Mouse (Mus musculus) brown adipose tissue, adult 24 weeks (tissue): ENCODE data around the gene Dennd5a. TPM values are rescaled to one million over a fixed set of nuclear protein-coding genes. Genes with fewer than 3 reads are reported as not detected.
A peak's percentile ranks its signal among the peaks of the same experiment; 100 is the strongest.
"Not testable (repeated sequence)": the region's sequence is repeated elsewhere in the genome, so short reads cannot be mapped to it uniquely, and the experiment has no call there.

Experiments
- H3K27ac ChIP-seq: fragments of 200-500 bp; replicated peaks from 2 replicates; pipeline ENCODE4 v1.5.1; 2012; ENCODE audit warnings: low read depth, mild to moderate bottlenecking, low read length
- H3K4me1 ChIP-seq: fragments of 200-500 bp; 2 replicates; pipeline ENCODE4 v1.6.1; 2012; ENCODE audit warnings: low read length, mixed read lengths; ENCODE audit not compliant: control insufficient read depth, insufficient read depth, insufficient read length
- H3K4me3 ChIP-seq: fragments of 200-500 bp; 2 replicates; pipeline ENCODE4 v1.5.1; 2012; ENCODE audit warnings: low read depth, mild to moderate bottlenecking, low read length, moderate library complexity; ENCODE audit not compliant: insufficient read depth
- polyA plus RNA-seq: library from polyadenylated mRNA; stranded (reverse); fragments of >200 nt; gene quantifications from 2 replicates; pipeline ENCODE4 v1.2.4, GENCODE M21; 2012; ENCODE audit not compliant: missing spikeins, insufficient read depth, insufficient read length

Dennd5a gene
- polyA plus RNA-seq, result 94.7 and 95.4 TPM in 2 replicates

DNA sequence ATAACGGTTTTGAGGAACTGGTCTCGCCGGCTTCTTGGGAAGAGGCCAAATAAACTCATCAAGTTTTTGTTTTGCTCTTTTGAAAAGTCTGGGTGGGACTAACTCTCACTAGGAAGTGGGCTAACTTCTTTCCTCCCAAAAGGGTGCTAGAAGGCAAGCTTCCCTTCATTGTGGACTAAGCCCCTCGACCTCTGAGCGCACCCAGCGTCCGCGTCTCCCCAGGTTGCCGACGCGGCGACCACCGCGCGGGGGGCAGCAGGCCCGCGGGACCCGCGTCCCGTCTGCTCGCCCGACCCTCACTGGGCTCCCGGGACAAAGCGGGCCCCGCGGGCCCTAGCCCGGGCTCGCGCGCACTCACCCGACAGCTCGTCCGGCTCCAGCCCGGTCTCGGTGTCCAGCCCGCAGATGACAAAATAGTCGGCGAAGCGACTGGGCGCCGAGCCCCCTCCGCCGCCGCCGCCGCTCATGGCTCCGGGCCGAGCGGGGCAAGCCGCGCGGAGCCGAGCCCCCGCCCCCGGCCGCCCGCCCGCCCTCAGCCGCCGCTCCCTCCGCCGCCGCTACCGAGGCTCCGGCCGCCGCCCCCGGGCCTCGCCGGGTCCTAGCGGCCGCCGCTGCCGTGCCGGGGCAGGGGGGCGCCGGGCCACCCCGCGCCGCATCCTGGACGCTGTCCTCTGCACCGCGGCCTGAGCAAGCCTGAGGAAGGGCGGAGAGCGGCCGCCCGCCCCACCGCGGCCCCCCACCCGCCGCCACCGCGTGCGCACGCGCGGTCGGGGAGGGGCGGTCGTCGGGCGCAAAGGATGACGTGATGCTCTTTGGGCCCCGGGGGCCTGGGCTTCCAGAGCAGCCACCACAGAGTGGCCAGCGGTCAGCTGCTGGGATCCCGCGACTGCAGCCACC lies at the start of gene Dennd5a:
Dennd5a (minus strand) TSS at position 755 of the 897 bp plus-strand sequence.
- peak within 1 kb of the TSS; percentile 90 for H3K27ac ChIP-seq
- H3K4me3 ChIP-seq, result peak within 1 kb of the TSS; percentile 79
- H3K4me1 ChIP-seq, result peaks cover 4% of the 10 kb centered on the region; the same call in 1 of the 2 replicates

DNA sequence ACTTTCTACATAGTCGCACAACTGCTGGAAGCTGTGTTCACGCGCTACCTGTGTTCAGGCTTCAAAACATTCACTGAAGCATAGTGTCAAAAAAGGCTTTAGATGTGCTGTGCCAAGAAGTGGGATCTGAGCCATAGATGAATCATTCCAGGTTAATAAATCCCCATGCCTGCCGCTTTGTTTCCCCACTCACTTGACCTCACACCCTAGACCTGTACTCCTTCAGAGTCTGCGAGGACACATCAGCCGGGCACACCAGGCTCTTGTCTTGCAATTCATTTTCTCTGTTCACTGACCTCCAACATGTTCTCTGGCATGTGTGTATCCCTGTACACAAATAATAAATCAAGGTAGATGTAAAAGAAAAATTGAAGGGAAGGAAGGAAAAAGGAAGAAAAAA lies 48.8 kb upstream of the Dennd5a start:
- H3K4me3 ChIP-seq, result no peak overlapping the region
- H3K27ac ChIP-seq, result no peak overlapping the region
- H3K4me1 ChIP-seq, result no peaks in the 10 kb centered on the region

GRCm38 (mm10) chr7:110008513-110008912 lies 48.2 kb upstream of the Dennd5a start:
- H3K4me3 ChIP-seq, result no peak overlapping the region
- no peaks in the 10 kb centered on the region for H3K4me1 ChIP-seq
- no peak overlapping the region for H3K27ac ChIP-seq

DNA sequence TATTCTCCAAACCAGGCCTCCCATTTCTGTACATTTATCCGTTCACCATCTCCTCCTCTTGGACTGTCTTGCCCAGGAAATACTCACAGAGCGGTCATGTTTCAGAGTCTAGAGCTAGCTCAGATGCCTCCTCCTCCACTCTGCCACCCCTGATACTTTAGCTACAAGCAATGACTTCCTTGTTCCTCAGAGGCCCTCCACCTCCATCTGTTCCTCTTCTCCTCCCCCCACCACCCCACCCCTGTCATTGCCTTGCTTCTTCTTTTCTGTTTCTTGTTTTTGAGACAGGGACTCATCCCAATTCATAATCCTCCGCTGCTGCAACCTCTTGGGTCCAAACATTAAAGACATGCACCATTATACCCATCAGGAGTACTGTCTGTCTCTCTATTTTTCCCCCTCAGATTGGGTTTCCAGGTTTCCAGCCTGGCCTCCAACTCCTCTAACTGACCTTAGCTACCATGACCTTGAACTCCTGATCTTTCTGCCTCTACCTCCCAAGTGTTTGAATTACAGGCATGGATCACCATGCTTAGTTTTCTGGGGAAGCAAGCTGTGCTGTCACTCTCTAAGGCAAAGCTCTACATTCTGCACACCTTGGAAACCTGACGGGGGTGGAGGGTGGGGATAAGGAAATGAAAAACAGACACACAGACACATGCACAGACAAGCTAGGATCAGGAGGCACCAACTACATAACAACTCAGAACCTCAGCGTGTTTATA lies 46.4 kb upstream of the Dennd5a start:
- no peaks in the 10 kb centered on the region; the same call in 1 of the 2 replicates for H3K4me1 ChIP-seq
- H3K27ac ChIP-seq, result peak overlapping the region; percentile 17; the same call in 1 of the 2 replicates
- no peak overlapping the region; the same call in 1 of the 2 replicates for H3K4me3 ChIP-seq

DNA sequence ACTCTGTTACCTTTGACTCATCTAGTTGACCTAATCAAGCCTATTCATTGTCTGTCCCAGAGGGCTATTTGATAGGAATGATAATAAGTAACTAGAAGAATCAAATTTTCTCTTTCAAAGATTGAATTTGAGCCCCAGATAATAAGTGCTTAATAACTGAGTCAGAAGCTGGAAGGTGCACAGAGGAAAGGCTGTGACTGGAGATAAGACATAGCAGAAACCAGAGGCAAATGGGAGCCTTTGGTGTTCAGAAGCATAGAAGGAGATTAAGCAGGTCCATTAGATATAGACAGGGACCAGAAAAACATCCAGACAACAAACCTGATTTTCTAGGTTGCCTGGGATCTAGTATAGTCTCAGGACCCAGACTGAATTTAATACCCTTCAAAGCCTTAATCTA lies 45.7 kb upstream of the Dennd5a start:
- Histone ChIP-seq H3K4me3 (no peak overlapping the region), H3K4me1 (no peaks in the 10 kb centered on the region; the same call in 1 of the 2 replicates), H3K27ac (no peak overlapping the region)

GRCm38 (mm10) chr7:110002968-110003367 lies 42.7 kb upstream of the Dennd5a start:
- Histone ChIP-seq H3K4me1 (no peaks in the 10 kb centered on the region; the same call in 1 of the 2 replicates), H3K27ac (no peak overlapping the region), H3K4me3 (peak overlapping the region; percentile 23)

DNA sequence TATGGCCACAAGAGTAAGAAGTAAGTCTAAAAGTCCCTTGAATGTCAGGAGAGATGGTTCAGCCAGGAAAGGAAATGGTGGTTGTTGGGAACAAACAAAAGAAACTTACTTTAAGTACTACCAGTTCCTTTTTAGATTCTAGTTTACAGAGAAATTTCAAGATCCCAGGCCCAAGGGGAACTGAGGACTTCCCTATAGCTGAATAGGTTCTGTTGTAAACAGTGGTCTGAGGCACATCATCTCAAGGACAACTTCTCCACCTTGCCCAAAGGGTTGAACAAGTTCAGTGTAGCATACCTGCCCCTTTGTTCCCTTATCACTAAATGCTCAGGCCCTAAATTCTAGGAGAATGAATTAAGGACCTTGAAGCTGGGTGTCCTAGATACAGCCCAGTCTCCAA lies 41.8 kb upstream of the Dennd5a start:
- Histone ChIP-seq H3K4me3 (no peak overlapping the region), H3K27ac (no peak overlapping the region), H3K4me1 (no peaks in the 10 kb centered on the region; the same call in 1 of the 2 replicates)

DNA sequence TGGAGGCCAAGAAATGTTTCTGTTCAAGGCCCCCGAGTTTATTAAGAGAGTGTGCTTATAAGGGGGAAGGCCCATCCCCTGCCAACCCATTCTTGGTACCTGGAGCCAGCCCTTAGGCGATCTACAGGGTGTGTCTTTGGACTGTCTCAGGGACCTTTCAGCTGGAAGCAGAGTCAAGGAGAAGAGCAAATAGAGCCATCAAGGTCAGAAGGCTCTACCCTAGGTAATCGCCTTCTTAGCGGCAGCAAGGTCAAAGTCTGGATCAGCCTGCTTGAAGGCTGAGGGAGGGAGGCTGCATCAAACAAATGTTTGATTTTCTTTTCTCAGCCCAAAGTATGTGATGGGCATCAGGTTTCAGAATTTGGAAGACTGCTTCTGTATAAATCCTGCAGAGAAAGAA lies 38.1 kb upstream of the Dennd5a start:
- H3K4me3 ChIP-seq, result no peak overlapping the region
- no peak overlapping the region for H3K27ac ChIP-seq
- peaks cover 3% of the 10 kb centered on the region for H3K4me1 ChIP-seq

- peak overlapping the region; percentile 74 for H3K27ac ChIP-seq
- peaks cover 3% of the 10 kb centered on the region; the same call in 1 of the 2 replicates for H3K4me1 ChIP-seq
- no peak overlapping the region for H3K4me3 ChIP-seq
These were observed 33.1 kb upstream of the Dennd5a start for GRCm38 (mm10) chr7:109993157-109993959.

DNA sequence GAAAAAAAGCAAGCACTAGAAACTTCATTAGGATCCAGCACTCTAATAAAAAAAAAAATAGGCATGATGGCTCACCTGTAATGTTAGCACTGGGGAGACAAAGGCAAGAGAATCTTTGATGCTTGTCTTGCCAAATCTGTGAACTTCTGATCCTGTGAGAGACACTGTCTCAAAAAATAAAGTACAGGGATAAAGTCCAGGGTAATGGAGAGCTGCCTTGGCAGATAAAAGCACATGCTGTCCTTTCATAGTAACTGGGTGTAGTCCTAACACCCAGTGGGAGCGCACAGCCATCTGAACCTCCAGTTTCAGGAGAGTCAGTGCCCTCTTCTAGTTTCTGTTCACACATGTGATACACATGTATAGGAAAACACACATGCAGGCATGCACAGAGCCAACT lies 31.0 kb upstream of the Dennd5a start:
- peaks cover 3% of the 10 kb centered on the region; the same call in 1 of the 2 replicates for H3K4me1 ChIP-seq
- no peak overlapping the region for H3K27ac ChIP-seq
- no peak overlapping the region for H3K4me3 ChIP-seq

- peak within 1 kb of the TSS; percentile 38 for H3K27ac ChIP-seq
- not testable (repeated sequence) for H3K4me1 ChIP-seq
- H3K4me3 ChIP-seq, result peak within 1 kb of the TSS; percentile 67
These were observed 26.5 kb upstream of the Dennd5a start, which contains the start of gene Tmem41b for GRCm38 (mm10) chr7:109986775-109987174. TSS of gene Tmem41b (minus strand) at chr7:109986929.

DNA sequence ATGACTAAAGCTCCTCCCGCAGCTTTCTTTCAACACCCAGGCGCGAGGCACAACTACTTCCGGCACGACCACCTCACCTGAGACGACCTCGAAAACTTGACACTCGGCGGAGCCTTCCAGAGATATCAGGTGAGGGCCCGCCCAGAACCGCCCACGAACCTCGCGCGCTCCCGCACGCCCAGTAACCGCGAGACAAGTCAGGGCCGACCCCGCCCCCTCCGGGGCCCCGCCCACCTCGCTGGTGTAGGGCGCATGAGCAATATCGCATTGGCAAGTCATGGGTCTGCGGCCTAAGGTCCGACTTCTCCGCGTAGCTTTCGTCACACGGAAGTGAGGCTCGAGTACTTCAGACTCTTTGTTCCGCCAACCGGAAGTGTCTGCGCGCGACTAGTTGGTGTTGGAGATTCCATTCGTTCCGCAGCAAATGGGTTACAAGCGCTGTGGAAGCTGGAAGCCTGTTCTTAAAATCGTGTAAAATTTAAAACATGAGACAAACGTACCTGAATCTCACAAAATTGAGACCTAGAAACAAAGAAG lies 25.9 kb upstream of the Dennd5a start:
- Histone ChIP-seq H3K4me1 (no peaks in the 10 kb centered on the region), H3K4me3 (peak overlapping the region; percentile 67), H3K27ac (peak overlapping the region; percentile 38)

DNA sequence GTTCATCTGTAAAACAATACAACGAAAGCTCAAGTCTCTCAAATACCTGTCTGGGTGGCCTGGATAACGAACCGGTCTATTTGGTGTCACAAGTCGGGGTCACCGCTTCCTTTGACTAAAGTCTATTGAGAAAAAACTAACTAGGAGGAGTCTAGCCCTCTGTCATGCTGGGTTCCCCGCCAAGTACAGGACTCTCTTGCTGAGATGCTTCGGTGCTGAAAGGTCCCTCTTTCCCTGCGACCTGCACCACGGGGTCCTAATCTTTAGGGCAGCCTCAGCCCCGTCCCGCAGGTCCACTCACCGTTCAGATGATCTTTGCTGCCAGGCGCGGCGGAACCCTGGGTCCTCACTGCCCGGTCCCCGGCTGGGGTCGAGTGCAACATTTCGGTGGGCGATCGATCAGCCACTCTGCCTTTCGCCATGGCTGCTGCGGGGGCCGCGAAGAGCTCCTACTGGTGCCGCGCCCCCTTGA lies 25.4 kb upstream of the Dennd5a start:
- peak overlapping the region; percentile 25 for H3K27ac ChIP-seq
- H3K4me3 ChIP-seq, result peak overlapping the region; percentile 67
- no peaks in the 10 kb centered on the region for H3K4me1 ChIP-seq

- not testable (repeated sequence) for H3K4me1 ChIP-seq, H3K4me3 ChIP-seq, H3K27ac ChIP-seq
These were observed 24.3 kb upstream of the Dennd5a start for GRCm38 (mm10) chr7:109984608-109985007.
